Mouse (Mus musculus) cortical plate, adult 2 months (tissue): ENCODE results near the gene Gpc1. TPM values are rescaled to one million over a fixed set of nuclear protein-coding genes. Genes with fewer than 3 reads are reported as not detected.
A peak's percentile ranks its signal among the peaks of the same experiment; 100 is the strongest.

Experiments used
- H3K27ac ChIP-seq: fragments of 200-500 bp; 2 replicates; pipeline ENCODE4 v1.5.1; 2012; ENCODE audit warnings: low read length, control low read depth, inconsistent platforms; ENCODE audit not compliant: insufficient read depth
- H3K4me1 ChIP-seq: fragments of 200-500 bp; 2 replicates; pipeline ENCODE4 v1.6.1; 2011; ENCODE audit warnings: low read length; ENCODE audit not compliant: control insufficient read depth, insufficient read depth
- H3K4me3 ChIP-seq: fragments of 200-500 bp; 2 replicates; pipeline ENCODE4 v1.5.1; 2011; ENCODE audit warnings: mild to moderate bottlenecking, low read length, control low read depth; ENCODE audit not compliant: insufficient read depth
- CTCF ChIP-seq: fragments of 200-500 bp; IDR thresholded peaks from 2 replicates; pipeline ENCODE4 v1.5.1; 2011; ENCODE audit warnings: mild to moderate bottlenecking, control low read depth, low read length; ENCODE audit not compliant: insufficient read depth; ENCODE audit errors: extremely low read depth
- POLR2A ChIP-seq: fragments of 200-500 bp; IDR thresholded peaks from 2 replicates; pipeline ENCODE4 v1.6.1; 2011; ENCODE audit warnings: mild to moderate bottlenecking, low read length, control low read depth; ENCODE audit not compliant: insufficient read depth; ENCODE audit errors: extremely low read depth
- polyA plus RNA-seq: library from polyadenylated mRNA; depleted of rRNA; stranded (reverse); fragments of >200 nt; gene quantifications from 2 replicates; pipeline ENCODE4 v1.2.3, GENCODE M21; 2012

Gene Gpc1
- polyA plus RNA-seq, 1 experiment: 49.5 TPM

DNA sequence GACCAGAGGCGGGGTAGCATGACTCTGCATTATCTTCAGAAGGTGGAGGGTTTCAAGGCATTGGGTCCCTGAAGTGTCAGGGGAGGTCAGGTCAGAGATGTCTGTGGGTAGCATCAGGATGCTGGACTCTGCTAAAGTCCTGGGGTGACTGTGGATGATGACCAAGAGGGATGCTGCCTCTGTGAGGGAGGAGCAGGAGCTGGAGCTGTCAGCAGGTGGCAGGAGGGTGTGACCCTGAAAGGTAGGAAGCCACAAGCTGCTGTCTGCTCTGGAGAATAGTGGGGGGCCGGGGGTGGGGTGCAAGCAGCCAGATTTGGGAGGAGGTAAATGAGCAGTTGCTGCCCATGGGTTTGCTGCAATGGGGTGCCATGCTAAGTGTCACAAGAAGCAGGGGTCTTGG, 18.0 kb downstream of the Gpc1 start:
- H3K27ac ChIP-seq: peak overlapping the region; percentile 42
- peaks cover 8% of the 10 kb centered on the region for H3K4me1 ChIP-seq
- TF ChIP-seq CTCF (no peak), POLR2A (no peak)
- H3K4me3 ChIP-seq: peak overlapping the region; percentile 64

DNA sequence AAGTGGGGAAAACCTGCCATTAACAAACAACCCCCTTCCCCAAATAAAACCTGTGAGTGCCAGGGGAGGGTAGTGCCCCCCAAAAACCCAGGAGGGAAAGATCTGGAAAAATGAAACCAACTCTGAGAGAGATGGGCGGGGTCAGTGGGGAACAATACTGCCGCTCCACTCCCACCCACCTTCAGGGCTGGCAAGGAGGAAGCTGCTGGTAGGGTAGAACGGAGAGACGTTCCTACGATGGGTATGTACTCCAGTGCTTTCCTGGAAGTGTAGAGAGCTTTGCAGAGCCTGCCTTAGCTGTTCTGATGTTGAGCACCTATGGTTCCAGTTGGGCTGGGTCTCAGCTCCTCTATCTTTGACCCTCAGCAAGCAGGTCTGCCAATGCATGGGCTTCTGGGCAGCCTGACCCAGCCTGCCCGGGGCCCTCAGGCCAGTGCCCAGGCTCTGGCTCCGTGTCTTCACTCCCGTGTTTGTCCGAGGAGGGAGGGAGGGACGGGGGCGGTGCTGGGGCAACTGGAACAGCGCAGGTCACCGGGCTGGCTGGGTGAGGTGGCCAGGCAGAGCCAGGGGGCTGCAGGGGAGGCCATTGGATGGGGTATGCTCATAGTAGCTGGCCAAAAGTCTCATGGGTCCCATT, 18.6 kb downstream of the Gpc1 start:
- no peak overlapping the region for H3K27ac ChIP-seq
- TF ChIP-seq CTCF: no peak
- no peak for TF ChIP-seq POLR2A
- H3K4me1 ChIP-seq: peaks cover 8% of the 10 kb centered on the region
- H3K4me3 ChIP-seq: peak overlapping the region; percentile 64; the same call in 1 of the 2 replicates

DNA sequence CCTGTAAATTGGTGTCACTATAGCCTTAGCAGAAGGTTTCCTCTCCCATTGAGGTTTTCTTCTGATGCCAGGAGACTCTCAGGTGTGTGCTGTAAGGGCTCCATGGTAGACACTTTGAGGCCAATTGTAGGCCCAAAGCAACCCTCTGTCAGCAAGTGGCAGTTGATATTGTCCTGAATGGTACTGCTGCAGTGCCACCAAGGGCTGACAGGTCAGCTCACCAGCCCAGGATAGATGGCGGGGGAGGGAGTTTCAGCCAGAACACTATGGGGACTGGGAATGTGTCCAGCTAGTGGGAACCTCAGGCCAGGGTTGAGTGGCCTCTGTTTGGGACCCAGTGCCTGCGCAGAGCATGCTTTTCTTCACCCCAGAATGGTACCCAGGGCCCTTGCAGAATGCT, 21.0 kb downstream of the Gpc1 start:
- Histone ChIP-seq H3K4me3 (no peak overlapping the region), H3K27ac (no peak overlapping the region), H3K4me1 (peaks cover 8% of the 10 kb centered on the region)
- TF ChIP-seq CTCF: no peak
- TF ChIP-seq POLR2A: no peak

DNA sequence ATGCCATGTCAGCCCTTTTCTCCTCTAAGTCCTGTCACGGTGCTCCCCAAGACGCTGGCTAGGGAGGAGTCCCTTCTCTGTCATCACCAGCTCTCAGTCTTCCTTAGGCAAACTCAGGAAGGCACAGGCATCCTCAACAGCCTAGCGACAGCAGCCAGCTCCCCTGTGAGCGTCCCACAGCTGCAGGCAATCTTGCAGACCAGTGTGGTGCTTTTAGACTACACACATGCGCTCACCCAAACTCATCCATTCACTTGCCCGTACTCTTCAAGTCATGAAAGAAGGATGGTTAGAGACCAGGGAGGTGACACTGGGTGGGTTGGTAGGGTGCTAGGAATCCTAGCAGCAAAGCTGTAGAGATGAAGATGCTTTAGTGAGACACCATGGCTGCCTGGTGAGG, 30.1 kb downstream of the Gpc1 start:
- no peak for TF ChIP-seq POLR2A
- Histone ChIP-seq H3K4me3 (no peak overlapping the region), H3K27ac (no peak overlapping the region), H3K4me1 (no peaks in the 10 kb centered on the region)

DNA sequence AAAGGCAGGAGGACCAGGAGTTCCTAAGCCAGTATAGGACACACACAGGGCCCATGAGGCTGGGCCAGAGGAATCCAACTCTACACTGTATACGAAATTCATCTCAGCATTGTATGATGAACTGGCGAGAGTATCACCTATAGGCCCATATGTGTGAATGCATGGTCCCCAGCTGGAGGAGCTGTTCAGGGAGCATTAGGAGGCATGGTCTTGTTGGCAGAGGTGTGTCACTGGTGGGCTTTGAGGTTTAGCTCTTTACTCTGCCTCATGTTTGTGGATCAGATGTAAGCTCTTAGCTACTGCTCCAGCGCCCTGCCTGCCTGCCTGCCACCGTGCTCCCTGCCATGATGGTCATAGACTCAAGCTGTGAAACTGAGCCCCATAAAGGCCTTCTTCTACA, 31.8 kb downstream of the Gpc1 start:
- TF ChIP-seq POLR2A (no peak), CTCF (no peak)
- H3K4me1 ChIP-seq: no peaks in the 10 kb centered on the region
- H3K27ac ChIP-seq: no peak overlapping the region
- no peak overlapping the region for H3K4me3 ChIP-seq

DNA sequence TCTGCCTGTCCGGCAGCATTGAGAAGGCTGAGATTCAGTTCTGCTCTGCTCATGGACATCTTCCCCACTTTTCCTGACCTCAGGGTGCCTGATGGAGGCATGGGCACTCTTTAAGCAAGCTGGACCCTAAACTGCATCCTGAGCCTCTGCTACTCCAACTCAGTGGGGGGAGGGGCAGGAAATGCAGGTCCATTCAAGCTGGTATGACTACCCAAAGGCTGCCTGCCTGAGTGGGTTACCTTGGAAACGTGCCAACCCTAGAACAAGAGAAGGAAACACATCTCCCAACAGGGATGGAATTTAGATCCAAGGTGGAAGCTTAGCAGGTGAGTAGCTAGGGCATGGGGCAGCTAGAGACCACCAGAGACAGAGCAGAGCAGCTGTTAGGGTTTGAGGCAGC, 34.7 kb downstream of the Gpc1 start:
- Histone ChIP-seq H3K4me1 (no peaks in the 10 kb centered on the region), H3K27ac (no peak overlapping the region), H3K4me3 (no peak overlapping the region)
- TF ChIP-seq POLR2A: no peak
- no peak for TF ChIP-seq CTCF

DNA sequence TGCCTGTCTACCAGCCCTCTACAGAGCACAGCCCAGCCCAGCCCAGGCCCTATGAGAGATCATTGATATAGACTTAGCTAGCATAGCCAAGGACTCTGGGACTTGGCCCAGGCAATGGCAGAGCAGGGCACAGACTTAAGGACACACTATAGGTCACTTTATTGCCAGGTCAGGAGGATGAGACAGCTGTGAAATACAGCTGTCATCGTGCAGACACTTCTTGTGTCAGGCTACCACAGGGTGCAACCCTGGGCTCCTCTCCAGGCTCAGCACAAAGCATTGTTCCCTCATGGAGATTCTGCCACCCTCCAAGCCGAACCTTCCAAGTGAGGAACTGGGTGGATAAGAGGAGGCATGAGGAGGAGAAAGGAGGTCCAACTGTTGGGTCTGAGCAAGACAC, 38.5 kb downstream of the Gpc1 start:
- Histone ChIP-seq H3K4me3 (no peak overlapping the region), H3K27ac (no peak overlapping the region), H3K4me1 (no peaks in the 10 kb centered on the region)
- TF ChIP-seq POLR2A: no peak
- TF ChIP-seq CTCF: no peak

DNA sequence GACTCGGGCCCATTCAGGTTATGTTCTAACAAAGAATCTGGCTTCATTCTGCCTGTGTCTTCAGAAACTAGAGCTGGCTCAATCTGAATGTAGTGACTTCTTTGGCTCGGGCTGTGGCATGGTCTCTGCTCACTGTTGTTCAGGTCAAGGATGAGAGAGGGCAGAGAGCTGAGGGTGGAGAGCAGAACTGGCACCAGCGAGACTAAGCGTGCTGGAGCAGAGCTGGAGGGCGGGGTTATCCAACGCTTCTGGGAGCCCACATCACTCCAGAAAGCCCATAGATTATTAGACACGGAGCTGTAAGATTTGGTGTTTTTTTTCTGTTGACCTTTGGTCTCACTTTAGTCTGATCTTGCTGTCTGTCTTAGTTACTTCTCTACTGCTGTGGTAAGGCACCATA, 41.2 kb downstream of the Gpc1 start:
- TF ChIP-seq POLR2A: no peak
- TF ChIP-seq CTCF: no peak
- Histone ChIP-seq H3K4me1 (peaks cover 5% of the 10 kb centered on the region), H3K4me3 (no peak overlapping the region), H3K27ac (no peak overlapping the region)

DNA sequence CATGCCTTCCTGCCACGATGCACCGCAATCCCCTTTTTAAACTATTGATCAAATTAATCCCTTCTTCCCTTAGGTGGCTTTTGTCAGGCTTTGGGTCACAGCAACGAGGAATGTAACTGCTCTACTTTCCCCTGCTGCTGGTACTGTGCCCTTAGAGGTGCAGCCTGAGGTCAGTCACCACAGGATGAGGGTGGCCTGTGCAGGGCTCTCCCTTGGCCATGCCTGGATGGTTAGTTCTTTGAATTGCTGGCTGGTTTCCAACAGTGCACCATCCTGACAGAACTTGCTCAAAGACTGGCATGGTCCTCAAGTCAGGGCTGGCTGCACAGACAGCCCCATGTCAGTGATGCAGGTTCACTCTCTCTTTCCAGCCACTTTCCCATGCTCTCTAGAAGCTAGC, 42.6 kb downstream of the Gpc1 start:
- no peak overlapping the region for H3K27ac ChIP-seq
- no peak for TF ChIP-seq CTCF
- TF ChIP-seq POLR2A: no peak
- peaks cover 7% of the 10 kb centered on the region for H3K4me1 ChIP-seq
- H3K4me3 ChIP-seq: no peak overlapping the region

DNA sequence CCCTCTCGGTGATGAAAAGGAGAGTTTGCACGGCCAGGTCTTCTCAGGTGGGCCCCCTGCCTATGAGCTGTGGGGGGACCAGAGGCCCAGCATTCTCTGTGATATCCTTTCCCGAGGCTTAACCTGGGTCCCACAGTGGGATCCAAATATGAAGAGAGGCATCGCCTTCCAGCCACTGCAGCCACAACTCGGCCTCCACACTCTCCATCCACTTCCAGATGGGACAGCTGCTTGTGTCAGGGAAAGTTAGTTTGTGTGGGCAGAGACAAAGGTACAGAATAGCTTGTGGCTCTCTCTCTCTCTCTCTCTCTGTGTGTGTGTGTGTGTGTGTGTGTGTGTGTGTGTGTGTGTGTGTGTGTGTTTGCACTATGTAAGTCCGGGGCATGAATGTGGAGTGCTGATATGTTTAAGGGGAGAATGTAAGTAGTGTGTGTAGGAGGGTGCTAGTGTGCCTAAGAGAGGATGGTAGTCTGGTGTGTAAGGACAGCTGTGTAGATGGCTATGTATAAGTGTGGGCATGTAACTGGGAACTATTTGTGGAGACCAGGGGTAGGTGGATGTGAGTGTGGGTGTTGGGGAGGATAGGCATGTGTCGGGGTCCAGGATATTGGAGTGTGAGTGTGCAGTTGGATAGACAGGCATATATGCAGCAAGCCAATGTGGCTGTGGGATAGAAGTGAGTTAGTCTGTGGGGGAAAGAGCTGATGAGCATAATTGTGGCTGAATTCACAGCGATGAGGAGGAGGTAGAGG, 44.1 kb downstream of the Gpc1 start:
- TF ChIP-seq CTCF (no peak), POLR2A (no peak)
- H3K4me1 ChIP-seq: peaks cover 7% of the 10 kb centered on the region
- no peak overlapping the region for H3K4me3 ChIP-seq
- H3K27ac ChIP-seq: no peak overlapping the region
